13 mouse cellular contexts compared by ENCODE assay signal in the genomic region with DNA sequence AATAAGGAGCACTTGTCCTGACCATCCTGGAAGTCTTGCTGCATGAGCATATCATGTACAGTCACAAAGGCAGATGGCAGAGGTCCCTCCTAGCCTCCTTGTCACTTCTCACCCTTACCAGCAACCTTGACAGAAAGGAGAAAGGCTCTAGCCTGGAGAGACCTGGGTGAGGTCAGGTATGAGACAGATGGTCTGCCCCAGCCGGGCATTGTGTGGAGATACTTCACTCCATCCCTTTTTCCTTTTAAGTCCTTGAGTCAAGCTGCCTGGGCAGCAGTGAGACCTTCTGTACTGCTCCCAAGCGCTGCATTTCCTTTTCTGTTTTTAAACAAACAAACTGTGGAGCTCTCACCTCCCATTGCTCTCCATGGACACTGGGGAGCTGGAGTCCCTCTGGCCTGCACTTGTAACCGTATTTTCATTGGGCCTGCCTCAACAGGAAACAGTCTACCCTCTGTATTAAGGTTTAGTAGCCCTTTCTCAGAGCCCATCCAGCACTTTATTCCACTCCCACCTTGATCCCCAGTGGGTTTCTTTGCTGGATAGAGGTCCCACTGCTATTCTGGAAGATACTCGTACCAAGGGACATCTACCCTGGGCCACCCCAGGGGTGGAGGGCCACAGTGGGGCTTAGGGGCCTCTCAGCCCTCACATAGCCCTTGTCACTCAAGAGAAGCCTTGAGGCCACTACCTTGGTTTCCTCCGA. TPM values are rescaled to one million over a fixed set of nuclear protein-coding genes. Genes with fewer than 3 reads are reported as not detected.
A peak's percentile ranks its signal among the peaks of the same experiment; 100 is the strongest.
DNase-seq lines count a peak whose midpoint lies in the region; ATAC-seq and TF ChIP-seq lines count a peak whose summit lies in the region.
"Had no signal": no experiment of that assay in that cellular context is flagged by ENCODE, and none has a peak within 500 bp of the region (broad histone marks: within the 10 kb centered on the region; RNA-seq: fewer than 3 reads in every experiment).

No protein-coding gene starts in this region.

- peaks cover 5% of the 10 kb centered on the region; the same call in 1 of the 2 replicates for H3K4me1 ChIP-seq in hindbrain, embryonic 13.5 days (replicated peaks)
- peaks cover under 1% of the 10 kb centered on the region; the same call in 1 of the 2 replicates for H3K4me1 ChIP-seq in hindbrain, postnatal 0 days (ENCODE audit: insufficient read depth, low read length)
- H3K4me1 ChIP-seq in lung, postnatal 0 days (ENCODE audit: insufficient read depth, low read depth, low read length), result peaks cover 3% of the 10 kb centered on the region; the same call in 1 of the 2 replicates
- H3K4me1 ChIP-seq in intestine, embryonic 15.5 days (replicated peaks), result peaks cover 32% of the 10 kb centered on the region
- peaks cover 37% of the 10 kb centered on the region for H3K4me1 ChIP-seq in small intestine, adult 2 months (ENCODE audit: control insufficient read depth, insufficient read depth, insufficient read length, low read length)

- H3K27ac ChIP-seq in hindbrain, embryonic 13.5 days, result no peak overlapping the region
- no peak overlapping the region; the same call in 1 of the 2 replicates for H3K27ac ChIP-seq in hindbrain, postnatal 0 days
- peak overlapping the region; percentile 91 for H3K27ac ChIP-seq in lung, postnatal 0 days (ENCODE audit: low read length)
- peak overlapping the region; percentile 89 for H3K27ac ChIP-seq in intestine, embryonic 15.5 days
- peak overlapping the region; percentile 82 for H3K27ac ChIP-seq in small intestine, adult 2 months (ENCODE audit: insufficient read depth, low read depth, low read length)

- WGBS in hindbrain, embryonic 13.5 days, result 78% methylated on average over 5 of the region's 5 CpGs
- 86% methylated on average over 5 of the region's 5 CpGs for WGBS in hindbrain, postnatal 0 days
- 52% methylated on average over 5 of the region's 5 CpGs for WGBS in lung, postnatal 0 days
- 59% methylated on average over 5 of the region's 5 CpGs for WGBS in intestine, embryonic 15.5 days
- WGBS in small intestine, adult 2 months, result 62% methylated on average over 5 of the region's 5 CpGs

- 0 out of 2 replicates have a peak overlapping the region, but pooled peaks have one; percentile 39 for H3K9ac ChIP-seq in hindbrain, embryonic 13.5 days
- no peak overlapping the region for H3K9ac ChIP-seq in hindbrain, postnatal 0 days (replicated peaks; ENCODE audit: low read length)
- H3K9ac ChIP-seq in lung, postnatal 0 days (replicated peaks; ENCODE audit: low read depth), result no peak overlapping the region
- no peak overlapping the region for H3K9ac ChIP-seq in intestine, embryonic 15.5 days

- H3K27me3 ChIP-seq in hindbrain, embryonic 13.5 days, result no peaks in the 10 kb centered on the region
- no peaks in the 10 kb centered on the region for H3K27me3 ChIP-seq in hindbrain, postnatal 0 days (ENCODE audit: insufficient read depth, low read length)
- H3K27me3 ChIP-seq in lung, postnatal 0 days (replicated peaks; ENCODE audit: insufficient read depth, low read length), result no peaks in the 10 kb centered on the region
- no peaks in the 10 kb centered on the region for H3K27me3 ChIP-seq in intestine, embryonic 15.5 days (replicated peaks)
- H3K27me3 ChIP-seq in small intestine, adult 2 months (ENCODE audit: control insufficient read depth, insufficient read depth, low read length), result no peaks in the 10 kb centered on the region
- H3K27me3 ChIP-seq: CH12.LX had no signal

- no peaks in the 10 kb centered on the region for H3K9me3 ChIP-seq in hindbrain, embryonic 13.5 days
- no peaks in the 10 kb centered on the region for H3K9me3 ChIP-seq in hindbrain, postnatal 0 days (ENCODE audit: low read length)
- no peaks in the 10 kb centered on the region for H3K9me3 ChIP-seq in lung, postnatal 0 days (ENCODE audit: low read length)
- no peaks in the 10 kb centered on the region for H3K9me3 ChIP-seq in intestine, embryonic 15.5 days

- no peak for TF ChIP-seq CTCF in hindbrain, postnatal 0 days (IDR thresholded peaks at IDR 0.05; ENCODE audit: low read depth)
- TF ChIP-seq CTCF in lung, postnatal 0 days (IDR thresholded peaks at IDR 0.05), result no peak
- no peak for TF ChIP-seq CTCF in small intestine, adult 2 months (IDR thresholded peaks at IDR 0.05; ENCODE audit: extremely low read depth, insufficient read length, insufficient replicate concordance, low read depth, low read length)

- no peak for TF ChIP-seq EP300 in lung, postnatal 0 days (IDR thresholded peaks at IDR 0.05)

- peaks cover 95% of the 10 kb centered on the region for H3K36me3 ChIP-seq in hindbrain, embryonic 13.5 days
- peaks cover 74% of the 10 kb centered on the region for H3K36me3 ChIP-seq in hindbrain, postnatal 0 days (ENCODE audit: insufficient read depth, low read length)
- H3K36me3 ChIP-seq in lung, postnatal 0 days (ENCODE audit: insufficient read depth, low read length), result 0 out of 2 replicates have a peak, but pooled peaks cover 8% of the 10 kb centered on the region
- H3K36me3 ChIP-seq in intestine, embryonic 15.5 days, result peaks cover 39% of the 10 kb centered on the region
- peaks cover 60% of the 10 kb centered on the region for H3K36me3 ChIP-seq in small intestine, adult 2 months (ENCODE audit: control insufficient read depth, insufficient read depth, low read length)

- ATAC-seq in hindbrain, embryonic 13.5 days (ENCODE audit: low FRiP score), result no peak
- ATAC-seq in hindbrain, postnatal 0 days, result no peak
- ATAC-seq in lung, postnatal 0 days, result no peak
- no peak for ATAC-seq in intestine, embryonic 15.5 days

- TF ChIP-seq POLR2A in small intestine, adult 2 months (IDR thresholded peaks at IDR 0.05; ENCODE audit: low read depth, low read length), result no peak

- H3K4me3 ChIP-seq in hindbrain, embryonic 13.5 days, result no peak overlapping the region
- no peak overlapping the region for H3K4me3 ChIP-seq in hindbrain, postnatal 0 days (ENCODE audit: low read length)
- no peak overlapping the region for H3K4me3 ChIP-seq in lung, postnatal 0 days (ENCODE audit: low read depth, low read length)
- H3K4me3 ChIP-seq in intestine, embryonic 15.5 days (replicated peaks), result no peak overlapping the region
- no peak overlapping the region for H3K4me3 ChIP-seq in small intestine, adult 2 months (ENCODE audit: low read depth, low read length)

- no peak overlapping the region for H3K4me2 ChIP-seq in hindbrain, embryonic 13.5 days
- H3K4me2 ChIP-seq in hindbrain, postnatal 0 days (ENCODE audit: low read depth, low read length), result no peak overlapping the region
- no peak overlapping the region for H3K4me2 ChIP-seq in lung, postnatal 0 days (replicated peaks; ENCODE audit: low read depth, low read length)
- H3K4me2 ChIP-seq in intestine, embryonic 15.5 days (replicated peaks), result no peak overlapping the region

- no peak for DNase-seq in hindbrain, postnatal 0 days (ENCODE audit: low spot score)
- no peak for DNase-seq in lung, postnatal 0 days (ENCODE audit: low spot score)
- no peak for DNase-seq in lung, adult 18-20 months
- no peak for DNase-seq in adrenal gland, postnatal 25 days
- DNase-seq in thymus, postnatal 4 days, result no peak
- DNase-seq: adrenal gland, postnatal 10 days; kidney, postnatal 14 days; midbrain, embryonic 14.5 days; thymus, adult 18-20 months had no signal

RNA-seq across cellular contexts. Expression of a gene that starts 15.4 kb away (rescaled TPM):
- polyA plus RNA-seq in hindbrain, embryonic 13.5 days (2015; fragmentation: Nextera tagmentation; extraction: Ambion mirVana), result 12.2 and 13.0 TPM in 2 replicates
- 99.6 and 106 TPM in 2 replicates for total RNA-seq in hindbrain, postnatal 0 days (2014; rRNA removed)
- polyA plus RNA-seq in hindbrain, postnatal 0 days (2015; fragmentation: Nextera tagmentation; extraction: Ambion mirVana), result 13.2 and 13.5 TPM in 2 replicates
- polyA plus RNA-seq in lung, postnatal 0 days (2015; fragmentation: Nextera tagmentation; extraction: Ambion mirVana), result 3.0 and 3.9 TPM in 2 replicates
- polyA plus RNA-seq in intestine, embryonic 15.5 days (2015; fragmentation: Nextera tagmentation; extraction: Ambion mirVana), result 12.1 and 13.6 TPM in 2 replicates
- polyA plus RNA-seq in small intestine, adult 2 months (2012; rRNA removed), result 28.4 and 62.6 TPM in 2 replicates
- total RNA-seq in adrenal gland, postnatal 25 days (2021), result 5.9 and 7.4 TPM in 2 replicates

RNA-seq across cellular contexts. Expression of a gene that starts 25.2 kb away (rescaled TPM):
- polyA plus RNA-seq in hindbrain, embryonic 13.5 days (2015; fragmentation: Nextera tagmentation; extraction: Ambion mirVana), result 38.3 and 41.2 TPM in 2 replicates
- total RNA-seq in hindbrain, postnatal 0 days (2014; rRNA removed), result 55.0 and 58.6 TPM in 2 replicates
- 26.5 and 27.9 TPM in 2 replicates for polyA plus RNA-seq in hindbrain, postnatal 0 days (2015; fragmentation: Nextera tagmentation; extraction: Ambion mirVana)
- 18.1 and 19.1 TPM in 2 replicates for polyA plus RNA-seq in lung, postnatal 0 days (2015; fragmentation: Nextera tagmentation; extraction: Ambion mirVana)
- 28.5 and 29.0 TPM in 2 replicates for polyA plus RNA-seq in intestine, embryonic 15.5 days (2015; fragmentation: Nextera tagmentation; extraction: Ambion mirVana)
- polyA plus RNA-seq in small intestine, adult 2 months (2012; rRNA removed), result 14.7 and 28.6 TPM in 2 replicates
- total RNA-seq in adrenal gland, postnatal 25 days (2021), result 20.5 and 26.7 TPM in 2 replicates

Comparison
In these comparisons a context has a peak if more than half of its experiments do, and no peak if none do; other contexts are left out.
1. H3K27ac ChIP-seq: peak in lung, postnatal 0 days (single experiment), intestine, embryonic 15.5 days (single experiment) and small intestine, adult 2 months (single experiment); none in hindbrain, embryonic 13.5 days (single experiment) and hindbrain, postnatal 0 days (single experiment).